Mouse (Mus musculus) ovary, adult 18-20 months (tissue): Measurements from ENCODE around the gene Gm17657.
"Not testable (repeated sequence)": the region's sequence is repeated elsewhere in the genome, so short reads cannot be mapped to it uniquely, and the experiment has no call there.

ENCODE experiments used
- DNase-seq: peaks from one replicate; pipeline ENCODE4 v3.0.0; 2022; ENCODE audit warnings: low spot score, mixed read lengths

Gene Gm17657

GRCm38 (mm10) chr17:29545241-29545640 lies 4.2 kb downstream of the Gm17657 start:
- no peak for DNase-seq

GRCm38 (mm10) chr17:29544064-29544463 lies 5.4 kb downstream of the Gm17657 start:
- DNase-seq, result no peak

GRCm38 (mm10) chr17:29542831-29543690 lies 6.4 kb downstream of the Gm17657 start:
- no peak for DNase-seq

GRCm38 (mm10) chr17:29541419-29541818 lies 8.0 kb downstream of the Gm17657 start:
- peak; percentile 82 for DNase-seq

GRCm38 (mm10) chr17:29540426-29540825 lies 9.0 kb downstream of the Gm17657 start:
- no peak for DNase-seq

GRCm38 (mm10) chr17:29533866-29534265 lies 15.6 kb downstream of the Gm17657 start:
- DNase-seq, result no peak

GRCm38 (mm10) chr17:29531757-29532384 lies 17.6 kb downstream of the Gm17657 start:
- no peak for DNase-seq

- no peak for DNase-seq
Measured at GRCm38 (mm10) chr17:29531278-29531677, 18.2 kb downstream of the Gm17657 start.

GRCm38 (mm10) chr17:29530508-29530907 lies 18.9 kb downstream of the Gm17657 start:
- no peak for DNase-seq

- DNase-seq, result no peak
Measured at GRCm38 (mm10) chr17:29528568-29529187, 20.8 kb downstream of the Gm17657 start.

GRCm38 (mm10) chr17:29525613-29526012 lies 23.8 kb downstream of the Gm17657 start:
- DNase-seq, result no peak

GRCm38 (mm10) chr17:29519731-29520130 lies 29.7 kb downstream of the Gm17657 start:
- DNase-seq, result no peak

GRCm38 (mm10) chr17:29518665-29519064 lies 30.8 kb downstream of the Gm17657 start:
- DNase-seq, result not testable (repeated sequence)

- DNase-seq, result peak; percentile 27
Measured at GRCm38 (mm10) chr17:29514435-29514834, 35.0 kb downstream of the Gm17657 start.

- peak; percentile 51 for DNase-seq
Measured at GRCm38 (mm10) chr17:29513044-29513730, 36.3 kb downstream of the Gm17657 start.

- no peak for DNase-seq
Measured at GRCm38 (mm10) chr17:29510691-29511090, 38.7 kb downstream of the Gm17657 start.

- DNase-seq, result no peak
Measured at GRCm38 (mm10) chr17:29508927-29509608, 40.4 kb downstream of the Gm17657 start.

GRCm38 (mm10) chr17:29503700-29504099 lies 45.7 kb downstream of the Gm17657 start:
- no peak for DNase-seq

GRCm38 (mm10) chr17:29502669-29503665 lies 46.5 kb downstream of the Gm17657 start:
- DNase-seq, result no peak

- DNase-seq, result no peak
Measured at GRCm38 (mm10) chr17:29502005-29502668, 47.3 kb downstream of the Gm17657 start.
